Mouse (Mus musculus): Measurements from ENCODE around the gene C130060K24Rik. TPM values are rescaled to one million over a fixed set of nuclear protein-coding genes. Genes with fewer than 3 reads are reported as not detected.

Gene C130060K24Rik
- 0.16 TPM in 1 of 2 replicates, not detected in the other for polyA plus RNA-seq (2015; fragmentation: Nextera tagmentation; extraction: Ambion mirVana)

DNA sequence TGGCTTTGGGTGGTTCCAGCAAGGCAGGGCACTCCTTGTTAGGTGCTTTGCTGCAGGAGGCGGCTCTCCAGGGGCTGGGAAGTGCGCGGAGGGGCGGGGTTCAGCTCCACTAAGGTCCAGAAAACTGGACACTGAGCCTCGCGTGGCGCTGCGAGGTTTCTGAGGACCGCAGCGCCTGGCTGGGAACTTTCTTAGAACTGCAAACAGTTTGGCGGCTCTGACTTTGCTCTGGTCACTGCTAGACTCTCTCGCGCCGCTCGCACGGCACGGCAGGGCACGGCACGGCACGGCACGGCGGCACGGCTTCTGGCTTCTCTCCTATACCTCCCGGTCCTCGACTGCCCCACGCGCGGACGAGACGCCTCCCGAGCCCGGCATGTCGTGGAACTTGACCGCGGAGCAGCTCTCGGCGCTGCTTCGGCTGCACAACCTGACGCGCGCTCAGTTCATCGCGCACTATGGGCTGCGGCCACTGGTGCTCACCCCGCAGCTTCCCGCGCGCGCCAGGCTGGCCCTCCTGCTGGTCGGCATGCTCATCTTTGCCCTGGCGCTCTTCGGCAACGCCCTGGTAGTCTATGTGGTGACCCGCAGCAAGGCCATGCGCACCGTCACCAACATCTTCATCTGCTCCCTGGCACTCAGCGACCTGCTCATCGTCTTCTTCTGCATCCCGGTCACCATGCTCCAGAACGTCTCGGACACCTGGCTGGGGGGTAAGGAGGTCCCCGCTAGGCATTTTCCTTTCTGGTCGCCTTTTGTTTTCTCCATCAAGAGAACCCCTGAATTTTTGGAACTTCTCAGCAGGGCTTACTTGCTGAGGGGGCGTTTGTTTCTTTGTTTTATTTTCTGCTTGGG, at the start of gene C130060K24Rik:
Gene C130060K24Rik, plus strand, starts transcription at position 188 of the 855 bp plus-strand sequence.

Other genes with a start within 250 kb of the C130060K24Rik start
- 4.7 and 4.8 TPM in 2 replicates for gene Hpgds, start 236.2 kb upstream of the C130060K24Rik start, polyA plus RNA-seq (2015; fragmentation: Nextera tagmentation; extraction: Ambion mirVana)
- 0.16 TPM in 1 of 2 replicates, not detected in the other for gene Tnip3, start 144.2 kb downstream of the C130060K24Rik start, polyA plus RNA-seq (2015; fragmentation: Nextera tagmentation; extraction: Ambion mirVana)